Mouse (Mus musculus) bone marrow, adult 2 months (tissue): ENCODE measurements around the gene Cadm4. TPM values are rescaled to one million over a fixed set of nuclear protein-coding genes. Genes with fewer than 3 reads are reported as not detected.

Experiments used
- H3K27ac ChIP-seq: fragments of 200-500 bp; 2 replicates; pipeline ENCODE4 v1.5.1; 2012; ENCODE audit warnings: low read depth, mild to moderate bottlenecking, control low read depth, inconsistent platforms, low read length; ENCODE audit not compliant: control insufficient read depth, poor library complexity, insufficient read depth
- H3K4me1 ChIP-seq: fragments of 200-500 bp; 2 replicates; pipeline ENCODE4 v1.6.1; 2011; ENCODE audit warnings: low read length; ENCODE audit not compliant: control insufficient read depth, insufficient read depth
- H3K4me3 ChIP-seq: fragments of 200-500 bp; replicated peaks from 2 replicates; pipeline ENCODE3; 2011; ENCODE audit warnings: mild to moderate bottlenecking, low read depth, low read length, control low read depth; ENCODE audit not compliant: control insufficient read depth
- CTCF ChIP-seq: fragments of 200-500 bp; IDR thresholded peaks from 2 replicates; pipeline ENCODE4 v1.5.1; 2011; ENCODE audit warnings: low read length, control low read depth; ENCODE audit not compliant: control insufficient read depth, insufficient read depth
- POLR2A ChIP-seq: fragments of 200-500 bp; IDR thresholded peaks from 2 replicates; pipeline ENCODE4 v1.6.1; 2011; ENCODE audit warnings: low read depth, mild to moderate bottlenecking, control low read depth, low read length, borderline replicate concordance; ENCODE audit not compliant: control insufficient read depth
- whole genome bisulfite sequencing: fragments of 180-500 bp; shearing (Covaris S2); methylation state at CpG from one replicate; pipeline ENCODE4 v1.1.7; 2018; 5-methylcytosine and 5-hydroxymethylcytosine counted together
- polyA plus RNA-seq: library from polyadenylated mRNA; stranded (reverse); fragments of >200 nt; gene quantifications from 2 replicates; pipeline ENCODE4 v1.2.4, GENCODE M21; 2011; ENCODE audit warnings: low replicate concordance; ENCODE audit not compliant: missing spikeins, insufficient read depth, insufficient read length

The Cadm4 gene
- polyA plus RNA-seq, 1 experiment = 1.4 TPM

DNA sequence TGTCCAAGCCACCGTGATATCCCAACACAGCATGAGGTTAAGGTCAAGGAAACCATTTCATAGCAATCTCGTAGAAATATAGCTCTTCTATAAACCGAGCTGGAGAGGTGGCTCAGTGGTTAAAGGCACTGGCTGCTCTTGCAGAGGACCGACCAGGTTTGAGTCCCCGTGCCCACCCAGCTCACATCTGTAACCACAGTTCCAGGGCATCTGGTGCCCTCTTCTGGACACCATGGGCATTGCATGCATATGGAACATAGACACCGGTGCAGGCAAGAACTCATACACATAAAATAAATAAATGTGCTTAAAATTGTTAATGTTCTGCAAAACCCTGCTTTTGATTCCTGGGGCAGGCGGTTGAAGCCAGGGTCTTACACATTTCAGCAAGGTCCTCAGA, 8.9 kb upstream of the Cadm4 start:
- WGBS = 76% methylated on average over 7 of the region's 7 CpGs
- TF ChIP-seq POLR2A (no peak), CTCF (peak; percentile 81)
- no peak overlapping the region for H3K4me3 ChIP-seq
- no peak overlapping the region for H3K27ac ChIP-seq
- H3K4me1 ChIP-seq = peaks cover 1% of the 10 kb centered on the region; the same call in 1 of the 2 replicates

DNA sequence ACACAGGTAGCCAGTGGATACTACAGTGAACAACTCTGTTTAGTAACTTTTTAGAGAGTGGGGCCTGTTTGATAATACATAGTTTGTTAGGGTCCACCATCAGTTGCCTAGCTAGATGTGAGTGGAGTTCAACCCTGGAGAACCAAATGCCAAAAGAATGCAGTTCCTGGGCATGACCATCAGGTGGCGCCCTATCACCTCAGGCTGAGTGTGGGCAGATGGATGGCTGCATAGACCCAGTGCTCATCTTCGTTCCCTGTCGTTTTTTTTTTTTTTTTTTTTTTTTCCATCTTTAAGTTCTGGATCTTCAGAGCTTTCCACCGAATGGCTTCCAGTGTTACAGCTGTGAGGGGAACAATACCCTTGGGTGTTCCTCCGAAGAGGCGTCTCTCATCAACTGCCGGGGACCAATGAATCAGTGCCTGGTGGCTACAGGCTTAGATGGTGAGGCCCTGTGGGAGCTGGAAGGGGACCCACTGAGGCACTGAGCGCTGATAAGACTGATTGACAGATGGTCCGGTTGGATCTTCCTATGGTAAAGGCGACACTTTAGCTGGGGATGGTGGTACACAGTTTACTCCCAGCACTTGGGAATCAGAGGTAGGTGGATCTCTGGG, 7.8 kb upstream of the Cadm4 start:
- H3K4me3 ChIP-seq = no peak overlapping the region
- WGBS = 64% methylated on average over 10 of the region's 10 CpGs
- TF ChIP-seq POLR2A (no peak), CTCF (peak; percentile 97)
- peaks cover 1% of the 10 kb centered on the region; the same call in 1 of the 2 replicates for H3K4me1 ChIP-seq
- H3K27ac ChIP-seq = no peak overlapping the region

DNA sequence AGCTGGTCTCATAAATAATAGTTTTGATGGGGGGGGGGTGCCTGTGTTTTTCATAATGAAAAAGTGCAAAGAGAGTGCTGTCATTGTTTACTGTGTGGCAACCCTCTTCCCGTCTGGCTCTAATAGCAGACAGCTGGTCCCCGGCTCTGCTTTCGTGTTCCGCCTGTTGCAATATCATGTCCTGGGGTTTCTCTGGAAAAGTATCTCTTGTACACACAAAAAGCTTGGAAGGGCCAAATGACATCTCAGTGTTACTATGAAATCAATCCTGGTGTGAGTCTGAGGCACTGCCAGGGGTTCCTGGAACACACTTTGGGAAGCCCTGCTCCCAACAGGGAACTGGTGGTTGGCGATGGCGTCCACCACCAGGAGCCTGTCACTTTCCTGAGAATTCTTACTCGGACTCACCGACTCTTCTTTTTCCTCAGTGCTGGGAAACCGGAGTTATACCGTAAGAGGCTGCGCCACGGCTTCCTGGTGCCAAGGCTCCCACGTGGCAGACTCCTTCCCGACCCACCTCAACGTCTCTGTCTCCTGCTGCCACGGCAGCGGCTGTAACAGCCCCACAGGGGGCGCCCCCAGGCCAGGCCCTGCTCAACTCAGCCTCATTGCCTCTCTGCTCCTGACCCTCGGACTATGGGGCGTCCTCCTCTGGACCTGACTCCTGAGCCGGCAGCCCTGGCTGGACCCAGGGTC, 6.9 kb upstream of the Cadm4 start:
- TF ChIP-seq POLR2A = no peak
- TF ChIP-seq CTCF = no peak
- H3K4me1 ChIP-seq = peaks cover 1% of the 10 kb centered on the region; the same call in 1 of the 2 replicates
- 86% methylated on average over 21 of the region's 21 CpGs for WGBS

DNA sequence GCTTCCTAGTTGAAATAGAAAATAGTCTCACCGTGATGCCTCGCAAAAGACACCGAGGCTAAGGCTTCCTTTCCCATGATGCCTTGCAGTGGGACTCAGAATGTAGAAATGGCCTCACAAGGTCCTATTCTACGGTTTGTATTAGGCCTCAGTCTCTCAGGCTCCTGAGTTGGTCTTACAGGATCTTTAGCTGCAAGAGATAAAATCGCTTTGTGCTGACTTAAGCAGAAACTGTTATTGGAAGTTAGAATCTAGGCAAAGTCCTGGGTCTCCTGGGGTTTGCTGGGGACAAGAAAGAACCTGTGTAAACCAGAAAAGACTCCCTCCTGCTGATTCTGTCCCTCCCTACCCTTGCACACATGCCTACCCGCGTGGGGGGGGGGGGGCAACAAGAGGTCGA, 5.5 kb upstream of the Cadm4 start:
- WGBS = 81% methylated on average over 8 of the region's 8 CpGs

More for the DNA sequence above, 6.9 kb upstream of the Cadm4 start:
- Histone ChIP-seq H3K27ac (no peak overlapping the region), H3K4me3 (no peak overlapping the region)

DNA sequence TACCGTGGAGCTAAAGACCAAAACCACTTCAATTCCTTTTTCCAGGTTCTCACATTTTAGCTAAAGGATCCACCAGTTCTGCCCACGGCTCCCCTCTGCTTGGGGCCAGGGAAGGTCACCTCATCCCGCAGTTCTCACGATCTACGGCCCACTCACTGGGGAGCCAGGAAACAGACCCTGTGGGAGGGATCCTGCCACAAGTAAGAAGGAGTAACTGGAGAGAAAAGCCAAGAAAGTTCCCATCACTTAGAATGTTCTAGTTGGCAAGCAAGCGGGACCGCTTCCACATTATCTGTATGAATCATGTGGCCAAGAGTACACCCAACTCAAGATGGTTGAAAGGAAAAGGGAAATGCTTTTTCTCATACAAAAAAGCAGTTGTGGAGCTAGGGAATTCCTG, 5.0 kb upstream of the Cadm4 start:
- no peak for TF ChIP-seq POLR2A
- Histone ChIP-seq H3K4me3 (no peak overlapping the region), H3K4me1 (peaks cover 2% of the 10 kb centered on the region; the same call in 1 of the 2 replicates), H3K27ac (no peak overlapping the region)
- WGBS = 86% methylated on average over 7 of the region's 7 CpGs

More for the DNA sequence above, 5.5 kb upstream of the Cadm4 start:
- H3K4me1 ChIP-seq = no peaks in the 10 kb centered on the region; the same call in 1 of the 2 replicates
- H3K4me3 ChIP-seq = no peak overlapping the region
- TF ChIP-seq CTCF = no peak
- no peak overlapping the region for H3K27ac ChIP-seq

DNA sequence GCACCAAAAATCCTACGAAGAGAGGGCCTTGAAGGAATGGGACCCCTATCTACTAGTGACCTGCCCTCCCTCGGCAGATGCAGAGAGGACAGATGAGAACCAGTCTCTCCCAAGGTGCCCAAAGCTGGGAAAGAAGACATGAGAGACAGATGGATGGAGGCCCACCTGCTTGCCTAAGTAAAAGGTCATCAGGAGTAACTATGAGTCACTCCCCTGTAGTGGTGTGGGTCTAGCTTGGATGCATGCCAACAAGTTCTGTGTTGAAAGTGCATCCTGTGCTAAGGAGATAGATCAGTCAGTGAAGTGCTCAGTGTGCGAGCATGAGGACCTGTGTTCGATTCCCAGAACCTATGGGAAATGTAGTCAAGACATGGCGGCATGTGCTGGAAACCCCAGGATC, 2.9 kb upstream of the Cadm4 start:
- Histone ChIP-seq H3K4me1 (0 out of 2 replicates have a peak, but pooled peaks cover 2% of the 10 kb centered on the region), H3K4me3 (no peak overlapping the region), H3K27ac (no peak overlapping the region)
- TF ChIP-seq CTCF (no peak), POLR2A (no peak)
- WGBS = 83% methylated on average over 5 of the region's 5 CpGs

DNA sequence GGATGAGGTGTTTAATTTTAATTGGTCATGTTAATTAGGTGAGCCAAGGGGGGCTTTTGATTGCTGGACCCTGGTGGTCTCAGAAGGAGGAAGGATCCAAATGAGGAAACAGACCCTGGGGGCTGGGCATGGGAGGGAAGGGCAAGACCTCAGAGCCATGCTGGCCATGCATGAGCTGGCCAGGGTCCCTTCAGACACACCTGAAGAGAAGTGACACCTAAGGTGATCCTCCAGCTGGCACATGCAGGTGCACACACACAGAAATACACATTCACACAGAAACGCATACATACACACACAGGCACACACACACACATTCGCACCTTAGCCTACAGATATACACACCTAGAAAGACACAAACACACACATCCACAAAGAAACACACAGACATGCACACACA, 2.1 kb upstream of the Cadm4 start:
- Histone ChIP-seq H3K4me1 (0 out of 2 replicates have a peak, but pooled peaks cover 2% of the 10 kb centered on the region), H3K27ac (no peak overlapping the region), H3K4me3 (no peak overlapping the region)
- 84% methylated on average over 2 of the region's 2 CpGs for WGBS
- TF ChIP-seq POLR2A (no peak), CTCF (no peak)

DNA sequence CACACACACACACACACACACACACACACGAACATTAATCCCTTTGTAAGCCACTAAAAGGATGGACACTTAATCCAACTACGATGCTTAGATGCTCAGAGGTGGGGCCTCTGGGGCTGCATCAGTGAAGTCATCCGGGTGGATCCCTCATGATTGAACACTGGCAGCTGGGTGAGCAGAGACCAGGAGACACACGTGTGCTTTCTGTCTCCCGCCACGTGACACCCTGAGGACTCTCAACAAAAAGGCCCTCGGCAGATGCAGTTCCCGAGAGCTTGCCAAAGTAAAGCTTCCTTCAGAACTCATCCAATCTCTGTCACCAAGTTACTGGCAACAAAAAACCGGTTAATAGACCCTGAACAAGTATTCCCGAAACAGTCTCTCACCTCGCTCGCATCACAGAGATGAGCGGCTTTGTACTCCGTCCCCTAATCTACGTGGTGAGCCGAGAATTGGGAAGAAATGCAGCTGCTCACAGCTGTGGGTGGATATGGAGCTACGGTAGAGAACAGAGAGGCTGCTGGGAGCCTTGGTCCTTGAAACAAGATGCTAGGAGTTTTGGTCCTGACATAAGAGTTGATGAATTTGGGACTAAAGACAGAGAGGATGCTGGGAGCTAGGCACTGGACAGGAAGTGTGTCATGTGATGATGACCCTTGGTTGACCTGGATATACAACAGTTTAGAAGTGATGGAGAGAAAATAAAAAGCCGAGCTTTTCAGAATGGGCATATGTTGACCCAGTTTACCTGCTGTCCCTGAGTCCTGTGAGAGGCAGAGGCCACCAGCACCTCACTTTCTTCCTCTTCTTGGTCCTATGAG, 1.5 kb upstream of the Cadm4 start:
- Histone ChIP-seq H3K27ac (no peak overlapping the region), H3K4me1 (0 out of 2 replicates have a peak, but pooled peaks cover 2% of the 10 kb centered on the region), H3K4me3 (no peak overlapping the region)
- no peak for TF ChIP-seq CTCF
- no peak for TF ChIP-seq POLR2A
- 74% methylated on average over 18 of the region's 18 CpGs for WGBS
